Mouse (Mus musculus) heart, embryonic 12.5 days (tissue): ENCODE measurements around the gene Arl6ip5. TPM values are rescaled to one million over a fixed set of nuclear protein-coding genes. Genes with fewer than 3 reads are reported as not detected.
"Not testable (repeated sequence)": the region's sequence is repeated elsewhere in the genome, so short reads cannot be mapped to it uniquely, and the experiment has no call there.

ENCODE experiments used
- ATAC-seq: fragments of 200-750 bp; cut with Nextera tagmentation; 2 replicates; pipeline ENCODE4 v1.8.0; 2017; ENCODE audit warnings: moderate TSS enrichment, moderate library complexity; ENCODE audit not compliant: insufficient number of reproducible peaks, low FRiP score
- H3K27ac ChIP-seq: fragments of 300-500 bp; sonication (generic); 2 replicates; pipeline ENCODE4 v1.5.1; 2016; ENCODE audit warnings: mild to moderate bottlenecking, moderate library complexity; ENCODE audit not compliant: poor library complexity, severe bottlenecking
- H3K27me3 ChIP-seq: fragments of 300-500 bp; sonication (generic); replicated peaks from 2 replicates; pipeline ENCODE4 v1.6.1; 2016; ENCODE audit warnings: mild to moderate bottlenecking, moderate library complexity
- H3K36me3 ChIP-seq: fragments of 300-500 bp; sonication (generic); 2 replicates; pipeline ENCODE4 v1.6.1; 2016; ENCODE audit warnings: mild to moderate bottlenecking, moderate library complexity
- H3K4me1 ChIP-seq: fragments of 300-500 bp; sonication (generic); replicated peaks from 2 replicates; pipeline ENCODE4 v1.6.1; 2016; ENCODE audit warnings: mild to moderate bottlenecking
- H3K4me2 ChIP-seq: fragments of 300-500 bp; sonication (generic); 2 replicates; pipeline ENCODE4 v1.6.1; 2016; ENCODE audit warnings: mild to moderate bottlenecking, moderate library complexity
- H3K4me3 ChIP-seq: fragments of 300-500 bp; sonication (generic); 2 replicates; pipeline ENCODE4 v1.5.1; 2016; ENCODE audit warnings: mild to moderate bottlenecking
- H3K9ac ChIP-seq: fragments of 300-500 bp; sonication (generic); 2 replicates; pipeline ENCODE4 v1.6.1; 2016; ENCODE audit warnings: mild to moderate bottlenecking, moderate library complexity
- H3K9me3 ChIP-seq: fragments of 300-500 bp; sonication (generic); replicated peaks from 2 replicates; pipeline ENCODE4 v1.6.1; 2016; ENCODE audit warnings: mild to moderate bottlenecking, moderate library complexity
- whole genome bisulfite sequencing: fragments of 180-500 bp; shearing (Covaris S2); methylation state at CpG from one replicate; pipeline ENCODE4 v1.1.7; 2016; 5-methylcytosine and 5-hydroxymethylcytosine counted together
- polyA plus RNA-seq: library from polyadenylated mRNA; unstranded; fragments of >200 nt; fragmentation: Nextera tagmentation; extraction: Ambion mirVana; gene quantifications from 2 replicates; pipeline ENCODE4 v1.2.1, GENCODE M21; 2016

Gene Arl6ip5
- polyA plus RNA-seq, 1 experiment from 2014 or later: 97.9 TPM

DNA sequence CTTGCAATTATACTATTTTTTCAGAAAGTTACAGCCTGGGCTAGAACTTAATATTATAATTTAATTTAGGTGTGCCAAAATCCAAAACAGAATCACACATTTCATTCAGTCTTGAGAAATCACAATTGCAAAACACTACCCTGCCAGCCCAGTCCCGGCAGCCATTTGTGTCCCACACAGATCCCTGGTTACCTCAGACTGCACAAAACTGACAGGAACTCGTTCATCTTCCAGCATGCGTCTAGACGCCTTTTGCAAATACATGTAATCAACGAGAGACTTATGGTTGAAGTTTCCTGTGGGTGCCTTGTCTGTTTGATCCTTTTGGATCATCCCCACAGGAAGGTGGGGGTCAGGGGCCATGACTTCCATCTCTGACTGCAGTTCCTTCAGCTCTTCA is 41.6 kb downstream of the Arl6ip5 start:
- no peak for ATAC-seq
- peak overlapping the region; percentile 67 for H3K9ac ChIP-seq
- no peaks in the 10 kb centered on the region for H3K27me3 ChIP-seq
- H3K4me2 ChIP-seq: peak overlapping the region; percentile 63
- H3K36me3 ChIP-seq: peaks cover 8% of the 10 kb centered on the region; the same call in 1 of the 2 replicates
- WGBS: 31% methylated on average over 5 of the region's 5 CpGs
- peaks cover 16% of the 10 kb centered on the region; the same call in 1 of the 2 replicates for H3K4me1 ChIP-seq
- H3K9me3 ChIP-seq: no peaks in the 10 kb centered on the region
- peak overlapping the region; percentile 45 for H3K4me3 ChIP-seq
- peak overlapping the region; percentile 91 for H3K27ac ChIP-seq

DNA sequence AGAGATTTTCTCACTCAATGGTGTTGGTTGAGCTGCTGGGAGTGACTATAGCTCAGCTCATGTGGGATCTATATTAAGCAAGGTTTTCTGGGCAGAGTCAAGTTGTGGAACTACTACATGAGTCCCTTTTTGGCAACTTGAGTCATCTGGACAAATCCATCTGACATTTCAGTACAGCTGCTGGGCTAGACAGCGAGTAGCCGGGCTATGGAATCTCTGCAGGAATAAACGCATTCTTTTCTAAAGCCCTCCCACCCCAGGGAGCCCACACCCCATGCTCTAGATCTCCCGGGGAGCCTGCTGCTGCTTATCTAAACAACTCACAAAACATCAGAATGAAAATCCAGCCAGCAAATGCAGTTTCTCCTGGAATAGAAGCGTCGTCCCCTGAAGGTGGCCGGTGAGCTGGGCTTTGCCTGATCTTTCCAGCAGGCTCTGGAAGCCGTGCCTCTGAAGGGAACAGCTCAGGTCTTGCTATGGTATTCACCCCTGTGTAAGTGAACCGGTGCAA is 42.3 kb downstream of the Arl6ip5 start, which contains the start of gene Lmod3:
Gene Lmod3 (minus strand): TSS at position 49 of the 511 bp plus-strand sequence.
- peak within 1 kb of the TSS; percentile 91 for H3K27ac ChIP-seq
- 0 out of 2 replicates have a peak, but pooled peaks cover 3% of the 10 kb centered on the region for H3K36me3 ChIP-seq
- peak within 1 kb of the TSS; percentile 67 for H3K9ac ChIP-seq
- H3K9me3 ChIP-seq: no peaks in the 10 kb centered on the region
- H3K4me3 ChIP-seq: peak within 1 kb of the TSS; percentile 45
- H3K4me1 ChIP-seq: peaks cover 16% of the 10 kb centered on the region; the same call in 1 of the 2 replicates
- WGBS: 5% methylated on average over 9 of the region's 9 CpGs
- H3K27me3 ChIP-seq: no peaks in the 10 kb centered on the region
- peak within 1 kb of the TSS; percentile 63 for H3K4me2 ChIP-seq
- ATAC-seq: peak; percentile 68

DNA sequence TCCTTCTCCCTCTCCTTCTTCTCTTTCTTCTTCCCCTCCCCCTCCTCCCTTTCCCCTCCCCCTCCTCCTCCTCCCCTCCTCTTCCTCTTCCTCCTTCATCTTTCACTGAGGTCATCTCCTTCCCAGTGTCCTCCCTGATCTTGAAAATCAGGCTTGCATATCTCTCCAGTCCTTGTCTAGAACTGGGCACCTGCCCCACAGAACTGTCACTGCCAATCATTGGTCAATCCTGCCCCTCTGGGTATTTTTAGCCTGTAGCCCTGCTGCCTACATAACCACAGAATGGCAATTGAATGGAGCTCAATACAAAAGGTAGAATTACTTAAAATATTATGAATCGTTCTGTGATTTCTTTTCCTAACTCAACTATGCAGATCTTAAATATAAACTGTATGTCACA is 48.0 kb downstream of the Arl6ip5 start:
- no peaks in the 10 kb centered on the region for H3K27me3 ChIP-seq
- H3K9me3 ChIP-seq: no peaks in the 10 kb centered on the region
- H3K9ac ChIP-seq: no peak overlapping the region
- H3K27ac ChIP-seq: peak overlapping the region; percentile 1; the same call in 1 of the 2 replicates
- H3K36me3 ChIP-seq: no peaks in the 10 kb centered on the region
- H3K4me2 ChIP-seq: no peak overlapping the region
- no peak for ATAC-seq
- WGBS: 71% methylated on average over 1 of the region's 1 CpGs
- H3K4me1 ChIP-seq: peaks cover 12% of the 10 kb centered on the region; the same call in 1 of the 2 replicates
- no peak overlapping the region for H3K4me3 ChIP-seq

DNA sequence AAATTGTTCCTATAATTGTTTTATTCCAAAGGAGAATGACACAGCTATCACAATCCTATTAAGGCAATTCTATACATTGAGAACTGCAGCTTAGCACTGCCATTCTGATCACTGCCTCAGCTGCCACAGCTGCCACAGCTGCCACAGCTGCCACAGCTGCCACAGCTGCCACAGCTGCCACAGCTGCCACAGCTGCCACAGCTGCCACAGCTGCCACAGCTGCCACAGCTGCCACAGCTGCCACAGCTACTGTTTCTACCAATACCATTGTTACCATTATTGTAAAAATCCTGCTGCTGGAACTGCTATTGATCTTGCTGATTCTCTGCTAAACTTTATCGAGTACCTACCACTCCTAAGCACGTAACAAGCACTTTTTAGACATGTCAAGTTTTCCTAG is 49.4 kb downstream of the Arl6ip5 start:
- H3K9ac ChIP-seq, H3K9me3 ChIP-seq, ATAC-seq, H3K27ac ChIP-seq, H3K27me3 ChIP-seq, H3K36me3 ChIP-seq, H3K4me3 ChIP-seq, H3K4me2 ChIP-seq: not testable (repeated sequence)
- 84% methylated on average over 2 of the region's 2 CpGs for WGBS
- peaks cover 16% of the 10 kb centered on the region; the same call in 1 of the 2 replicates for H3K4me1 ChIP-seq

DNA sequence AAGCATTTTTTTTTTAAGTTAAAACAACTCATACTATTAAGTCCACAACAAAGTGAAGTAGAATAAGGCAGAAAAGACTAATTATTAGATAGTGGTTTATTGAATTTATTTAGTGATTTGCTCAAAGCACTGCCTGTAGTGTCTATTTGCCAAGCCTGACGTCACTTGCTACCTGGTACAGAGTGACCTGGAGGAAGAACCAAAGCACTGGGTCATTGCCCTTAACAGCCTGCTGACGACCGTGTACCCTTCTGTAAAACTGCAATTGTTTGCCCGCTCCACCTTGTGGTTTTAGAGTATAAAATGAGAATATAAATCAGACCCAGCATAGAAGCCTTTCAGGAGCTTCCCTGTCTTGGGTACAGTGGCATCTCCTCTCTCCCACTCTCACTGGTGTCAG is 51.7 kb downstream of the Arl6ip5 start:
- Histone ChIP-seq H3K9ac (no peak overlapping the region), H3K4me1 (peaks cover 22% of the 10 kb centered on the region; the same call in 1 of the 2 replicates), H3K27ac (no peak overlapping the region), H3K27me3 (no peaks in the 10 kb centered on the region), H3K9me3 (no peaks in the 10 kb centered on the region), H3K36me3 (no peaks in the 10 kb centered on the region), H3K4me3 (no peak overlapping the region), H3K4me2 (no peak overlapping the region)
- ATAC-seq: no peak
- WGBS: 68% methylated on average over 4 of the region's 4 CpGs

DNA sequence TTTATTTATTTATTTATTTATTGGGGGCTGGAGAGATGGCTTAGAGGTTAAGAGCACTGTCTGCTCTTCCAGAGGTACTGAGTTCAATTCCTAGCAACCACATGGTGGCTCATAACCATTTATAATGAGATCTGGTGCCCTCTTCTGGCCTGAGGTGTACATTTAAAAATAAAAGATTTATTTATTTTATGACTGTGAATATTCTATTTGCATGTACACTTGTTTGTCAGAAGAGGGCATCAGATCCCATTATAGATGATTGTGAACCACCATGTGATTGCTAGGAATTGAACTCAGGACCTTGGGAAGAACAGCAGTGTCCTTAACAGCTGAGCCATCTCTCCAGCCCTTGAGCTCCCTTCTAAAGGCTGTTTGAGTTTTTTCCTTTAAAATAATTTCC is 53.3 kb downstream of the Arl6ip5 start:
- H3K9ac ChIP-seq, H3K4me3 ChIP-seq, ATAC-seq, H3K4me2 ChIP-seq, H3K9me3 ChIP-seq, H3K27ac ChIP-seq, H3K36me3 ChIP-seq, H3K27me3 ChIP-seq: not testable (repeated sequence)
- peaks cover 16% of the 10 kb centered on the region; the same call in 1 of the 2 replicates for H3K4me1 ChIP-seq

DNA sequence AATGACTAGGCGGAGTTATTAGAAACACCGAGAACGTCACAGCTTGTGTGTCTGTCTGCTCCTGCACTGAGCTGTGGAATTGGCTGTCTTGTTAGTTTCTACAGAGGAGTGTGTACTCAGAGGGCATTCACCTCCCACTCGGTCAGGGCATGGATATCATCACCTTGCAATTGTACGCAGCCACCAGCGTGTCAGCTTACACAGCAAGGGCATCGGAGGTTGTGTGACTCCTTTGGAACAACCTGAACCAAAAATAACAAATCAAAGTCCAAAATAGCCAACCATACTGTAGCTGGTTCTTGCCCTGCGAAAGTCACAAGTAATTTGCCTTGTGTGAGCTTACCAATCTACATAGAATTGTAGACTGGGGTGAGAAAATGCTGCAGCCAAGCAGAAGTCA is 54.8 kb downstream of the Arl6ip5 start:
- H3K9ac ChIP-seq: no peak overlapping the region
- WGBS: 37% methylated on average over 8 of the region's 8 CpGs
- H3K9me3 ChIP-seq: no peaks in the 10 kb centered on the region
- peaks cover 10% of the 10 kb centered on the region; the same call in 1 of the 2 replicates for H3K4me1 ChIP-seq
- peak overlapping the region; percentile 91 for H3K27ac ChIP-seq
- peak; percentile 66; the same call in 1 of the 2 replicates for ATAC-seq
- H3K4me2 ChIP-seq: peak overlapping the region; percentile 26
- H3K4me3 ChIP-seq: no peak overlapping the region
- no peaks in the 10 kb centered on the region for H3K27me3 ChIP-seq
- H3K36me3 ChIP-seq: no peaks in the 10 kb centered on the region

DNA sequence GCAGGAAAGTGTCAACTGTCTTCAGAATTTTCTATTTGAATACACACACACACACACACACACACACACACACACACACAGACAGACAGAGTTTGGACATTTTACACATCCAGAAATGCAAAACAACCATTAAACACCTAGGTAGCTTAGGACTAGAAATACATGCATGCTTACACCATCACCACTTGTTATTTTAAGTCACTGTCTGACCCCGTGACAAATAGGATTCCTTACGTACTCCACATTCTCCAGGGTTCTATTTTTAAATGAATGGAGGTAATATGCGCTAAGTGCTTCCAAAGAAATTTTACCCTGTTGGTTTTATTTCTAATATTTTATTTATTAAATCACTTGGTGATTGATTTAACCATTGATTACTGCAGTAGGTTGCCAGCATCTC is 55.2 kb downstream of the Arl6ip5 start:
- 44% methylated on average over 3 of the region's 3 CpGs for WGBS
- Histone ChIP-seq H3K36me3 (no peaks in the 10 kb centered on the region), H3K9ac (no peak overlapping the region), H3K4me2 (peak overlapping the region; percentile 26), H3K27me3 (no peaks in the 10 kb centered on the region), H3K4me1 (peaks cover 10% of the 10 kb centered on the region; the same call in 1 of the 2 replicates), H3K4me3 (no peak overlapping the region), H3K27ac (peak overlapping the region; percentile 91), H3K9me3 (no peaks in the 10 kb centered on the region)
- peak; percentile 51 for ATAC-seq

DNA sequence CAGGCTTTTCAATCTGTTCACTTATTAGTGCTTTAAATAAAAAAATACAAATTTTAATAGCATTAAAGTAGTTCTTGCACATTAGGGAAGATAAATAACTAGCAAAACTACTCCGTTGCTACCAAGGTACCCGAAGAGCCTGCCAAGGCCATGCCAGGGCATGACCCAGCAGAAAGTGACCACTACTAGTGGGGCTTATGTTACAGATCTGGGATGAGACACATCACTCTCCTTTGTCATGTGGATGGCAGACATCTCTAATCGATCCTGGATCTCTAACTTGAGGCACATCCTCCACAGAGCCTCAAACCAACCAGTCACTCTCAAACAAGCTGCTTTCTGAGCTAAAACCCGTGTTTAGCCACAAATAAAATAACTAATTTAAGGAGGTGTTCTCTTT is 56.2 kb downstream of the Arl6ip5 start:
- Histone ChIP-seq H3K4me3 (no peak overlapping the region), H3K9me3 (no peaks in the 10 kb centered on the region), H3K9ac (no peak overlapping the region), H3K4me2 (no peak overlapping the region), H3K27ac (no peak overlapping the region), H3K27me3 (no peaks in the 10 kb centered on the region), H3K36me3 (no peaks in the 10 kb centered on the region), H3K4me1 (peaks cover 10% of the 10 kb centered on the region; the same call in 1 of the 2 replicates)
- ATAC-seq: no peak
- 72% methylated on average over 4 of the region's 4 CpGs for WGBS

DNA sequence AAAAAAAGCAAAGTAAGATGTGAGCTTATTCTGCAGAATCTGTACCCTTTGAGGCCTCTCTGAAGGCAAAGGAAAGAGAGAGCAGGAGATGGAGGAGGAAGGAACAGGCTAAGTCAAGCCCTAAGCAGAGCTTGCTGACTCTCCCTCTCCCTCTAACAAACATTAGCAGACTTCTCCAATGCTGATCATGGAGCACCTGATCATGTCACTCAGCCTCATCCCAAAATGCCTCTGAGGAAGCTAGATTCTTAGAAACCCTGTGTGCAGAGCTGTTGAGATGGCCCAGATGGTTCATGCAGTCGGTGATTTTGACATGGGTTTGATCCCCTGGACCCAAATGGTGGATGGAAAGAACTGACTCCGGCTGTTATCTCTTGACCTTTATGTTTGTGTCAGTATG is 56.6 kb downstream of the Arl6ip5 start:
- WGBS: 84% methylated on average over 2 of the region's 2 CpGs
- no peak for ATAC-seq
- H3K36me3 ChIP-seq: no peaks in the 10 kb centered on the region

DNA sequence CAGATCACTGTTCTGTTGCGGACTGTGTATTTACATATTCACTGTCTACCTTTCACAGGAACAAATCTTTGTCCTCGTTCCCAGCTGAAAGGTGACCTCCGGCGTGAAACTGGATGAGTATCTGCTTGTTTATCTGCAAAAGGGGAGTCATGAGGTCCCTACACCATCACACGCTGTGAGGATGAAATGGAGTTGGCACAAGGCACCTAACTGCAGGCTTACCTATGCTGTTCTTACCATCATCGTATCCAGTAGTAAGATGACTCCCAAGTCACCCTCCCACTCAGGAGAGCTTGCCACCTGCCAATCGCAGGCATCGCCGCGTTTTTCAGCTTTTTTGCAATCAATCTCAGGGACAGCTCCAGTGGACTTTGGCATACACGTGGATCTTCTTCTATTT is 59.1 kb downstream of the Arl6ip5 start:
- ATAC-seq: no peak
- no peak overlapping the region for H3K4me3 ChIP-seq
- no peak overlapping the region for H3K27ac ChIP-seq
- no peak overlapping the region for H3K4me2 ChIP-seq
- H3K36me3 ChIP-seq: no peaks in the 10 kb centered on the region
- WGBS: 75% methylated on average over 11 of the region's 11 CpGs
- no peaks in the 10 kb centered on the region for H3K27me3 ChIP-seq
- peaks cover 10% of the 10 kb centered on the region; the same call in 1 of the 2 replicates for H3K4me1 ChIP-seq
- no peaks in the 10 kb centered on the region for H3K9me3 ChIP-seq
- no peak overlapping the region for H3K9ac ChIP-seq

More for the DNA sequence above, 56.6 kb downstream of the Arl6ip5 start:
- no peaks in the 10 kb centered on the region for H3K9me3 ChIP-seq
- H3K4me1 ChIP-seq: peaks cover 10% of the 10 kb centered on the region; the same call in 1 of the 2 replicates
- H3K9ac ChIP-seq: no peak overlapping the region
- H3K4me3 ChIP-seq: no peak overlapping the region
- H3K4me2 ChIP-seq: no peak overlapping the region
- H3K27me3 ChIP-seq: no peaks in the 10 kb centered on the region
- no peak overlapping the region for H3K27ac ChIP-seq

DNA sequence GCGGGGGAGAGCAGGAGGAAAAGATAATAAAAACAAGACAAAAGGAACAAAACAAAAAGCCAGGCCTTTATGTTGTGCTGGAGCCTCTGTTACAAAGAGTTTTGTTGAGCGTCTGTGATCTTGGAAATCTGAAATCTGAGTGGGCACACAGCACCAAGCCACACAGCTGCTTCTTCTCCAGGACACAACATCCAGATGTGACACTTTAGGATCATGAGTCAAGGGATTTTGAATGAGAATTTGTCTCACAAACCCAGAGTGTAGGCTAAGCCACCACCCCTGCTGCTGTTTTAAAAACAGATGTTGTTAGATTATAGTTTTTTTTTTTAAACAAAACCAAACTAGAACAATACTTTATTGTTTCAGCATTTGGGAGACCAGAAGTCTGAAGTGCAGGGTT is 61.9 kb downstream of the Arl6ip5 start:
- Histone ChIP-seq H3K9me3 (no peaks in the 10 kb centered on the region), H3K27ac (no peak overlapping the region), H3K4me3 (no peak overlapping the region), H3K4me1 (peaks cover 19% of the 10 kb centered on the region), H3K27me3 (no peaks in the 10 kb centered on the region), H3K4me2 (no peak overlapping the region), H3K36me3 (no peaks in the 10 kb centered on the region), H3K9ac (no peak overlapping the region)
- no peak for ATAC-seq
- WGBS: 75% methylated on average over 2 of the region's 2 CpGs
